In the genomic region with DNA sequence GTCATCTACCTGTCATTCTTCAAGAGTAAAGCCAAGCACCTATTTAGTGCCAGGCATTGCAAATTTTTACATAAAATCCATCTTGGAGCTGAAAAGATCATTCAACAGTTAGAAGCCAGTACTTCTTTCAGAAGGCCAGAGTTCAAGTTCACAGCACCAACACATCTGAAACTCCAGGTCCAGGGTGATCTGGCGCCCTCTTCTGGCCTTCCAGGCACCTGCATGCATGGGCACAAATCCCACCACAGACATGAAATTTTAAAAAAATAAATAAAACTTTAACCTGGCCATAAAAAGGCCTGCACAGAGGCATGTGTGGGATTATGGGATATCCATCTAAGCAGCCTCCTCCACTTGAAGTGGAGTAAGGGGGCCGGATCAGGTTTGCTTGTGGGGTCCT, we compare ENCODE assay signal across 16 mouse cellular contexts.
DNase-seq lines count a peak whose midpoint lies in the region; ATAC-seq lines count a peak whose summit lies in the region.
"Had no signal": no experiment of that assay in that cellular context is flagged by ENCODE, and none has a peak within 500 bp of the region (broad histone marks: within the 10 kb centered on the region; RNA-seq: fewer than 3 reads in every experiment).

No protein-coding gene starts in this region.

- ATAC-seq in CD4-positive, CD25-positive, alpha-beta regulatory T cell, adult 4 months = no peak
- no peak for ATAC-seq in limb, embryonic 11.5 days (ENCODE audit: insufficient number of reproducible peaks, low FRiP score, low TSS enrichment, low read depth)

- no peak overlapping the region for H3K4me2 ChIP-seq in limb, embryonic 11.5 days (ENCODE audit: low read depth, severe bottlenecking)
- H3K4me2 ChIP-seq: heart, embryonic 15.5 days had no signal

- H3K9me3 ChIP-seq in limb, embryonic 11.5 days (ENCODE audit: control insufficient read depth, low read length) = no peaks in the 10 kb centered on the region
- no peaks in the 10 kb centered on the region for H3K9me3 ChIP-seq in limb, embryonic 10.5 days (replicated peaks)
- H3K9me3 ChIP-seq: heart, embryonic 15.5 days; hindbrain, embryonic 15.5 days; lung, embryonic 15.5 days; midbrain, embryonic 10.5 days had no signal

- no peak overlapping the region for H3K27ac ChIP-seq in limb, embryonic 11.5 days (replicated peaks; ENCODE audit: low read depth, low read length)
- H3K27ac ChIP-seq in limb, embryonic 10.5 days = no peak overlapping the region
- H3K27ac ChIP-seq: heart, embryonic 15.5 days; hindbrain, embryonic 15.5 days; lung, embryonic 15.5 days; midbrain, embryonic 10.5 days had no signal

- no peak overlapping the region for H3K4me3 ChIP-seq in limb, embryonic 11.5 days (ENCODE audit: low read depth, low read length)
- H3K4me3 ChIP-seq in limb, embryonic 10.5 days = no peak overlapping the region
- H3K4me3 ChIP-seq: heart, embryonic 15.5 days; hindbrain, embryonic 15.5 days; lung, embryonic 15.5 days; midbrain, embryonic 10.5 days had no signal

- no peaks in the 10 kb centered on the region for H3K4me1 ChIP-seq in limb, embryonic 11.5 days (ENCODE audit: control insufficient read depth, insufficient read depth, low read length)
- peaks cover 5% of the 10 kb centered on the region; the same call in 1 of the 2 replicates for H3K4me1 ChIP-seq in limb, embryonic 10.5 days
- H3K4me1 ChIP-seq: heart, embryonic 15.5 days had no signal

- intact Hi-C loops in heart, postnatal 14 days (cut with DNase I) = loop anchor here (10.0 kb wide), 1 partner anchor 385 kb away; no protein-coding TSS in a partner anchor

- H3K9ac ChIP-seq in limb, embryonic 11.5 days (ENCODE audit: low read length) = no peak overlapping the region
- H3K9ac ChIP-seq: heart, embryonic 15.5 days; hindbrain, embryonic 15.5 days; lung, embryonic 15.5 days had no signal

- 67% methylated on average over 2 of the region's 2 CpGs for WGBS in limb, embryonic 11.5 days
- 58% methylated on average over 2 of the region's 2 CpGs for WGBS in limb, embryonic 10.5 days

- peak; percentile 38 for DNase-seq in CD4-positive, CD25-positive, alpha-beta regulatory T cell, adult 2 months (ENCODE audit: low read depth, low spot score)
- peak; percentile 30 for DNase-seq in limb, embryonic 11.5 days (ENCODE audit: low spot score)
- no peak for DNase-seq in limb, embryonic 10.5 days (ENCODE audit: low spot score)
- DNase-seq in thymus, postnatal 25 days = peak; percentile 11
- no peak for DNase-seq in thymus, postnatal 0 days (ENCODE audit: low spot score)
- peak; percentile 47 for DNase-seq in splenic B cell, adult 2 months (ENCODE audit: low read depth, low spot score)
- no peak for DNase-seq in heart, postnatal 14 days
- DNase-seq: adrenal gland, postnatal 10 days; gastrocnemius, postnatal 36 days; kidney, postnatal 14 days; right cerebral cortex, postnatal 4 days had no signal

- no peaks in the 10 kb centered on the region for H3K27me3 ChIP-seq in limb, embryonic 11.5 days (ENCODE audit: control insufficient read depth, insufficient read depth, low read length)
- peaks cover 31% of the 10 kb centered on the region for H3K27me3 ChIP-seq in limb, embryonic 10.5 days (ENCODE audit: low read depth, poor library complexity, severe bottlenecking)
- no peaks in the 10 kb centered on the region for H3K27me3 ChIP-seq in splenic B cell, adult 2 months (ENCODE audit: control insufficient read depth, insufficient read depth, low read length, poor library complexity, severe bottlenecking)
- H3K27me3 ChIP-seq: hindbrain, embryonic 15.5 days; lung, embryonic 15.5 days had no signal

- H3K36me3 ChIP-seq in limb, embryonic 11.5 days (ENCODE audit: control insufficient read depth, insufficient read depth, low read length) = no peaks in the 10 kb centered on the region; the same call in 1 of the 2 replicates
- no peaks in the 10 kb centered on the region for H3K36me3 ChIP-seq in limb, embryonic 10.5 days
- H3K36me3 ChIP-seq in splenic B cell, adult 2 months (ENCODE audit: control insufficient read depth, insufficient read depth, low read length, poor library complexity, severe bottlenecking) = no peaks in the 10 kb centered on the region
- H3K36me3 ChIP-seq: heart, embryonic 15.5 days; hindbrain, embryonic 15.5 days; lung, embryonic 15.5 days; midbrain, embryonic 10.5 days had no signal

Comparison
In these comparisons a context has a peak if more than half of its experiments do, and no peak if none do; other contexts are left out.
1. DNase-seq: peak in CD4-positive, CD25-positive, alpha-beta regulatory T cell, adult 2 months (single experiment), limb, embryonic 11.5 days (single experiment), thymus, postnatal 25 days (single experiment) and splenic B cell, adult 2 months (single experiment); none in limb, embryonic 10.5 days (single experiment), thymus, postnatal 0 days (single experiment) and heart, postnatal 14 days (0 of 2).